Mouse (Mus musculus) liver, embryonic 14.5 days (tissue): Measurements from ENCODE around the gene Etnk1. TPM values are rescaled to one million over a fixed set of nuclear protein-coding genes. Genes with fewer than 3 reads are reported as not detected.
A peak's percentile ranks its signal among the peaks of the same experiment; 100 is the strongest.

Experiments
- ATAC-seq: fragments of 200-750 bp; cut with Nextera tagmentation; 2 replicates; pipeline ENCODE4 v1.8.0; 2017; ENCODE audit warnings: moderate number of reproducible peaks, mild to moderate bottlenecking, moderate library complexity; ENCODE audit not compliant: insufficient read depth
- DNase-seq, 3 experiments: peaks; one replicate each; pipeline ENCODE4 v3.0.0-alpha.2; 2012 to 2013; ENCODE audit warnings: low read depth in 3 of 3, low spot score in 3 of 3
- H3K27ac ChIP-seq: fragments of 300-500 bp; sonication (generic); 2 replicates; pipeline ENCODE4 v1.5.1; 2014; ENCODE audit warnings: moderate library complexity, mild to moderate bottlenecking, control low read depth, inconsistent platforms
- H3K27me3 ChIP-seq: fragments of 300-500 bp; sonication (generic); 2 replicates; pipeline ENCODE4 v1.6.1; 2014; ENCODE audit warnings: mild to moderate bottlenecking, low read length, moderate library complexity; ENCODE audit not compliant: control insufficient read depth, insufficient read depth
- H3K36me3 ChIP-seq: fragments of 300-500 bp; sonication (generic); replicated peaks from 2 replicates; pipeline ENCODE4 v1.6.1; 2014; ENCODE audit warnings: low read depth; ENCODE audit not compliant: control insufficient read depth, insufficient read depth
- H3K4me1 ChIP-seq, 2 experiments: fragments of 200-500 bp in 1 of 2; fragments of 300-500 bp in 1 of 2; sonication (generic) in 1 of 2; replicated peaks; 2 replicates each; pipeline ENCODE4 v1.6.1; 2012 to 2014; ENCODE audit warnings: antibody characterized with exemption in 1 of 2, inconsistent platforms in 1 of 2, low read length in 1 of 2; ENCODE audit not compliant: control insufficient read depth in 2 of 2, insufficient read depth in 2 of 2
- H3K4me2 ChIP-seq: fragments of 300-500 bp; sonication (generic); 2 replicates; pipeline ENCODE4 v1.6.1; 2014; ENCODE audit warnings: low read depth, mild to moderate bottlenecking, control low read depth, moderate library complexity
- H3K4me3 ChIP-seq, 2 experiments: fragments of 200-500 bp in 1 of 2; fragments of 300-500 bp in 1 of 2; sonication (generic) in 1 of 2; 2 replicates each; pipeline ENCODE4 v1.5.1; 2012 to 2014; ENCODE audit warnings: low read depth in 2 of 2, low read length in 2 of 2, mild to moderate bottlenecking in 2 of 2, control low read depth in 1 of 2, inconsistent platforms in 1 of 2, moderate library complexity in 1 of 2; ENCODE audit not compliant: insufficient read depth in 1 of 2
- H3K9ac ChIP-seq: fragments of 300-500 bp; sonication (generic); replicated peaks from 2 replicates; pipeline ENCODE4 v1.6.1; 2014; ENCODE audit warnings: mild to moderate bottlenecking, control low read depth, moderate library complexity
- H3K9me3 ChIP-seq: fragments of 300-500 bp; sonication (generic); 2 replicates; pipeline ENCODE4 v1.6.1; 2016; ENCODE audit warnings: low read length, mixed read lengths; ENCODE audit not compliant: control insufficient read depth
- CTCF ChIP-seq: IDR thresholded peaks from 2 replicates; pipeline ENCODE4 v1.5.1; 2016; ENCODE audit warnings: antibody characterized with exemption, low read depth, control low read depth
- EP300 ChIP-seq: IDR thresholded peaks from 2 replicates; pipeline ENCODE4 v1.6.1; 2016; ENCODE audit warnings: antibody characterized with exemption, low read depth
- WGBS: fragments of 180-500 bp; shearing (Covaris S2); extraction: QIAGEN DNeasy Blood & Tissue Kit; methylation state at CpG from one replicate; pipeline ENCODE4 v1.1.7; 2014; ENCODE audit not compliant: insufficient replicate concordance; 5-methylcytosine and 5-hydroxymethylcytosine counted together
- polyA plus RNA-seq, 2 experiments: library from polyadenylated mRNA; depleted of rRNA in 1 of 2; stranded (reverse) in 1 of 2; unstranded in 1 of 2; fragments of >200 nt; fragmentation: Nextera tagmentation in 1 of 2; extraction: Ambion mirVana in 1 of 2; gene quantifications; 2 replicates each; pipeline versions ENCODE4 v1.2.1 to v1.2.3; 2012 to 2014

The Etnk1 gene
- polyA plus RNA-seq, 2 experiments: 7.5 to 12.1 TPM

DNA sequence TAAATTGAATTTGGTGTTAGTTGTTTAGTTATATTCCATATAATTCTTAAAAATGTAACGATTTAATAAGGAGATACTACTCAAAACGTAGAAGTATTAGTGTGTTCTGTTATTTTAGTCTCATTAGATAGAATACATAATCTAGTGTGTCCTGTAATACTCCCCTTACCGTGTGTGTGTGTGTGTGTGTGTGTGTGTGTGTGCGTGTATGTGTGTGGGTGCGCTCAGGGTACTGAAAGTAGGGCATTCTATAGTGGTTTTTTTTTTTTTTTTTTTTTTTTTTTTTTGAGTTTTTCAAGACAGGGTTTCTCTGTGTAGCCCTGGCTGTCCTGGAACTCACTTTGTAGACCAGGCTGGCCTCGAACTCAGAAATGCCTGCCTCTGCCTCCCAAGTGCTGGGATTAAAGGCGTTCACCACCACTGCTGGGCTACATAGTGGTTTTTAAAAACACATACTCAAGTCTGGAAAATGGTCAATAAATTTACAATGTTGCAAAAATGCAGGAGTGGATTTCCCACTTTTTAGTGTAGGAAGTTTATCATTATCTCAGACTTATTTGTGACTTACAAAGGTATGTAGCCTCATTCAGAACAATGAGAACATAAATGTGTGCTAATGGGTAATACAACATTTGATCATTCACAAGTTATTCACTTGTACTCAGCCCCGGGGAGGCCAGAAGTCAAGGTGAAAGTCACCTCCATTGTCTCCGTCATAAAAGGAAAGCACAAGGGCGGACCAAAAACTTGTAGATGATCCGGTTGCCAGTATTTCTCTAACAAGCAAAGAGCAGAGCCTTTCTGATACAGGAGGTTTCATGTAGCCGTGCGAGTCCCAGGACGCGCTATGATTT, 1.4 kb upstream of the Etnk1 start:
- H3K36me3 ChIP-seq: no peaks in the 10 kb centered on the region
- H3K4me1 ChIP-seq: peaks cover 15 to 25% of the 10 kb centered on the region in 2 experiments
- TF ChIP-seq CTCF: no peak
- TF ChIP-seq EP300: no peak
- H3K4me3 ChIP-seq: peak overlapping the region; percentile 78 to 85
- 50% methylated on average over 15 of the region's 15 CpGs for WGBS
- no peaks in the 10 kb centered on the region for H3K27me3 ChIP-seq
- peak overlapping the region; percentile 81 for H3K9ac ChIP-seq
- DNase-seq: no peak
- H3K9me3 ChIP-seq: no peaks in the 10 kb centered on the region
- ATAC-seq: no peak
- peak overlapping the region; percentile 87 for H3K4me2 ChIP-seq
- H3K27ac ChIP-seq: peak overlapping the region; percentile 89

- under 1% methylated on average over 52 of the region's 60 CpGs for WGBS
- H3K4me2 ChIP-seq: peak overlapping the region; percentile 87
- H3K36me3 ChIP-seq: peaks cover 5% of the 10 kb centered on the region
- ATAC-seq: peak; percentile 66
- DNase-seq: peak in 2 of 3 experiments; percentile 41 to 48
- H3K9ac ChIP-seq: peak overlapping the region; percentile 81
- peaks cover 15 to 25% of the 10 kb centered on the region in 2 experiments for H3K4me1 ChIP-seq
- H3K27me3 ChIP-seq: no peaks in the 10 kb centered on the region
- H3K9me3 ChIP-seq: no peaks in the 10 kb centered on the region
- H3K27ac ChIP-seq: peak overlapping the region; percentile 89
- H3K4me3 ChIP-seq: peak overlapping the region; percentile 78 to 85
- TF ChIP-seq EP300 (no peak), CTCF (no peak)
Measured at GRCm38 (mm10) chr6:143167409-143167919, 443 bp downstream of the Etnk1 start.

GRCm38 (mm10) chr6:143167981-143168674, 1.1 kb downstream of the Etnk1 start:
- Histone ChIP-seq H3K9me3 (no peaks in the 10 kb centered on the region), H3K36me3 (peaks cover 10% of the 10 kb centered on the region), H3K4me3 (peak overlapping the region; percentile 78 to 85), H3K9ac (peak overlapping the region; percentile 81), H3K4me2 (peak overlapping the region; percentile 87), H3K4me1 (peaks cover 15 to 25% of the 10 kb centered on the region in 2 experiments), H3K27ac (peak overlapping the region; percentile 89), H3K27me3 (no peaks in the 10 kb centered on the region)
- ATAC-seq: no peak
- no peak for TF ChIP-seq EP300
- TF ChIP-seq CTCF: no peak
- 11% methylated on average over 6 of the region's 6 CpGs for WGBS
- no peak for DNase-seq

- peaks cover 11 to 18% of the 10 kb centered on the region in 2 experiments for H3K4me1 ChIP-seq
- peak overlapping the region in 1 of 2 experiments; percentile 78; a peak in 2 of 4 replicates for H3K4me3 ChIP-seq
- WGBS: 76% methylated on average over 4 of the region's 4 CpGs
- peaks cover 10% of the 10 kb centered on the region for H3K36me3 ChIP-seq
- no peaks in the 10 kb centered on the region for H3K9me3 ChIP-seq
- peak overlapping the region; percentile 81; the same call in 1 of the 2 replicates for H3K9ac ChIP-seq
- H3K27ac ChIP-seq: no peak overlapping the region
- H3K4me2 ChIP-seq: peak overlapping the region; percentile 87
- no peak for TF ChIP-seq CTCF
- TF ChIP-seq EP300: no peak
- DNase-seq: no peak
- H3K27me3 ChIP-seq: no peaks in the 10 kb centered on the region
- ATAC-seq: no peak
Measured at GRCm38 (mm10) chr6:143169385-143169784, 2.4 kb downstream of the Etnk1 start.
